Mouse (Mus musculus): Measurements from ENCODE around the gene Pgr15l. TPM values are rescaled to one million over a fixed set of nuclear protein-coding genes. Genes with fewer than 3 reads are reported as not detected.

Gene Pgr15l
- total RNA-seq (2021) = not detected
- long read RNA-seq, experiment 1 = 0 reads
- long read RNA-seq, experiment 2 = 0 reads

- DNase-seq (ENCODE audit: low spot score) = no peak
Observed at GRCm38 (mm10) chrX:97072369-97072768, at the start of gene Pgr15l. Gene Pgr15l, plus strand, starts transcription at chrX:97072596.

DNA sequence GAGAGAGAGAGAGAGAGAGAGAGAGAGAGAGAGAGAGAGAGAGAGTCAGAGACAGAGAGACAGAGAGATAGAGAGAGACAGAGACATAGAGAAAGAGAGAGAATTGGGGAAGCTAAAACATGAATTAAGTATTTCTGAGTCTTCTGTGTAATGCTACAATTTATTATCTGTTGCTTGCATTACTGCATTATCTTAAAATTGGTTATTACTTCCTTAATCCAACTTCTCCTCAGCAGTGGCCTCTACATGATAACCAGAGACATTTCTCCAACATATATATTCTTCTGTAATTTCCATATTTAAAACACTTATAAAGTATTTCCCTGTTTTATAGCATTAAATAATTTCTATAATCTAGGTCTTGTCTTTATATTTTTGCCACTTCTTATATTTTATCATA, 44.9 kb upstream of the Pgr15l start:
- DNase-seq (ENCODE audit: low spot score) = no peak

DNA sequence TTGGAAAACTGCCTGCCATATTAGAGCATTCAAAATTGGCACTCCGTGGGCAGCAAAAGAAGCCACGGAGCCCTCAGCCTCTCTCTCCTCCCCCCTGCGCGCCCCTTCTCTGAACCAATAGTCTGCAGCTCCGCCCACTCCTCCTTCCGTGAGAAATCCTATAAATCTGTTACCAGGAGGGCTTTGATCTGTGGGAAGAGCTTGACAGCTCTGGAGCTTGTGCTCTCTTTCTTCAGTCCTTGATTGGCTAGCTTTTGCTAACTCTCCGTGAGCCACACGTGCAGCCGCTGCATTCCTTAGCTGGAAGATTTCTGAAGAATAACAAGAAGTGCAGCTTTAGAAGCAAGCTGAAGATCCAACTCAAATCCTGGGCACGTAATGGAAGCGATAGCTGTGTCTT, 2.6 kb upstream of the Pgr15l start:
- DNase-seq (ENCODE audit: low spot score) = no peak
